Mouse (Mus musculus): ENCODE measurements around the gene Ano4.

- TF ChIP-seq CTCF (IDR thresholded peaks at IDR 0.05; ENCODE audit: low read depth, low read length): no peak
- no peak for TF ChIP-seq GATA1 (IDR thresholded peaks at IDR 0.05; ENCODE audit: borderline replicate concordance, low read length)
- TF ChIP-seq GATA2 (IDR thresholded peaks at IDR 0.05; ENCODE audit: borderline replicate concordance, low read depth, low read length): no peak
These were observed 233.6 kb downstream of the Ano4 start for GRCm38 (mm10) chr10:89110917-89111316.
